Mouse (Mus musculus): ENCODE data around the gene Tnik.

Tnik gene

GRCm38 (mm10) chr3:28345961-28346360, 82.9 kb downstream of the Tnik start:
- DNase-seq (ENCODE audit: extremely low spot score, low read depth, low spot score) = no peak

GRCm38 (mm10) chr3:28346476-28346875, 83.5 kb downstream of the Tnik start:
- DNase-seq (ENCODE audit: extremely low spot score, low read depth, low spot score) = no peak

GRCm38 (mm10) chr3:28348746-28349145, 85.7 kb downstream of the Tnik start:
- DNase-seq (ENCODE audit: extremely low spot score, low read depth, low spot score) = no peak

- no peak for DNase-seq (ENCODE audit: extremely low spot score, low read depth, low spot score)
Measured at GRCm38 (mm10) chr3:28350147-28350801, 87.3 kb downstream of the Tnik start.

GRCm38 (mm10) chr3:28358391-28358790, 95.4 kb downstream of the Tnik start:
- no peak for DNase-seq (ENCODE audit: extremely low spot score, low read depth, low spot score)

GRCm38 (mm10) chr3:28359138-28359537, 96.1 kb downstream of the Tnik start:
- no peak for DNase-seq (ENCODE audit: extremely low spot score, low read depth, low spot score)

GRCm38 (mm10) chr3:28361056-28361455, 98.0 kb downstream of the Tnik start:
- DNase-seq (ENCODE audit: extremely low spot score, low read depth, low spot score) = no peak

- DNase-seq (ENCODE audit: extremely low spot score, low read depth, low spot score) = peak; percentile 57
Measured at GRCm38 (mm10) chr3:28363441-28364125, 100.6 kb downstream of the Tnik start.

GRCm38 (mm10) chr3:28368746-28369145, 105.7 kb downstream of the Tnik start:
- DNase-seq (ENCODE audit: extremely low spot score, low read depth, low spot score) = no peak

GRCm38 (mm10) chr3:28369266-28369665, 106.3 kb downstream of the Tnik start:
- no peak for DNase-seq (ENCODE audit: extremely low spot score, low read depth, low spot score)

GRCm38 (mm10) chr3:28369698-28370097, 106.7 kb downstream of the Tnik start:
- no peak for DNase-seq (ENCODE audit: extremely low spot score, low read depth, low spot score)

- no peak for DNase-seq (ENCODE audit: extremely low spot score, low read depth, low spot score)
Measured at GRCm38 (mm10) chr3:28371583-28371982, 108.6 kb downstream of the Tnik start.

- no peak for DNase-seq (ENCODE audit: extremely low spot score, low read depth, low spot score)
Measured at GRCm38 (mm10) chr3:28372459-28372858, 109.4 kb downstream of the Tnik start.

- no peak for DNase-seq (ENCODE audit: extremely low spot score, low read depth, low spot score)
Measured at GRCm38 (mm10) chr3:28374738-28375510, 111.9 kb downstream of the Tnik start.

- DNase-seq (ENCODE audit: extremely low spot score, low read depth, low spot score) = no peak
Measured at GRCm38 (mm10) chr3:28380224-28380623, 117.2 kb downstream of the Tnik start.

- no peak for DNase-seq (ENCODE audit: extremely low spot score, low read depth, low spot score)
Measured at GRCm38 (mm10) chr3:28383526-28384126, 120.6 kb downstream of the Tnik start.

GRCm38 (mm10) chr3:28385199-28385975, 122.4 kb downstream of the Tnik start:
- no peak for DNase-seq (ENCODE audit: extremely low spot score, low read depth, low spot score)

GRCm38 (mm10) chr3:28388540-28388939, 125.5 kb downstream of the Tnik start:
- DNase-seq (ENCODE audit: extremely low spot score, low read depth, low spot score) = no peak

GRCm38 (mm10) chr3:28390183-28390582, 127.2 kb downstream of the Tnik start:
- DNase-seq (ENCODE audit: extremely low spot score, low read depth, low spot score) = no peak

- no peak for DNase-seq (ENCODE audit: extremely low spot score, low read depth, low spot score)
Measured at GRCm38 (mm10) chr3:28392542-28392941, 129.5 kb downstream of the Tnik start.

- DNase-seq (ENCODE audit: extremely low spot score, low read depth, low spot score) = no peak
Measured at GRCm38 (mm10) chr3:28398781-28399180, 135.8 kb downstream of the Tnik start.

All from hindlimb bud, embryonic 11.5 days (tissue).